Mouse (Mus musculus) cerebellum, postnatal 36 days (tissue): Measurements from ENCODE around the gene Ank.

ENCODE experiments used
- DNase-seq, 2 experiments: peaks; one replicate each; pipeline ENCODE4 v3.0.0; 2021 to 2022; ENCODE audit warnings: mixed read lengths in 2 of 2

Gene Ank

DNA sequence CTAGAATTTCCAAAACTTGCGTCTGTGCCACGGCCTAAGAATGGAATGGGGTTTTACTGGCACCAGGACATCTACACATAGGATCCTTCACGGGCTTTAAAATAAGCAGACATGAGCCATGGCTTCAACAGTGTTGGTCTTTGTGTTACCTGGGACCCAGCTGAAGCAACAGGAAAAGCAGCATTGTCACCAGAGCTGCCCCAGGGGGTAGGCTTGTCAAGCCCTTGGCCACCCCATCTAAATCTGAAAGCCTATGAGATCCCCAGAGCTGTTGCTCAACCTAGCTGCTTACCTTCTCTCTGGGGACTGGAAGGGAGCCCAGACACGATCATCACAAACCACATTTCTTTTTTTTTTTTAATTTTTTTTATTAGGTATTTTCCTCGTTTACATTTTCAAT, 31.6 kb downstream of the Ank start:
- DNase-seq = no peak

DNA sequence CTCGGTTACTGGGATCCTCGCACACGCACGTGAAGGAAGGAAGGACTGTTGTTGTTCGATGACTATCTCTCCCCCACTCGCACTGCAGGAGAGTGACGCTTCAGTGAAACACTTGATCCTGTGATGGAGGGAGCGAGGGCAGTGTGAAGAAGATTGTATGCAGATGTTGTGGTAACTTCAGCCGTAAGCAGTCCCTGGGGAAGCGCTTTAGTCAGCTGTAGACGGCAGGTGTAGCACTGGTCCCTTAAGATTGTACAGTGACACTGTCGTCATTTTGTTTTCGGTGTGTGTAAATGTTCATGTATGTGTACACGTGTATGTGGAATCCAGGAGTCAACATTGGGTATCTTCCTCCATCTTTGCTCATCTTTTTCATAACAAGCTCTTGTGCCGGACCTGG, 33.9 kb downstream of the Ank start:
- no peak for DNase-seq

DNA sequence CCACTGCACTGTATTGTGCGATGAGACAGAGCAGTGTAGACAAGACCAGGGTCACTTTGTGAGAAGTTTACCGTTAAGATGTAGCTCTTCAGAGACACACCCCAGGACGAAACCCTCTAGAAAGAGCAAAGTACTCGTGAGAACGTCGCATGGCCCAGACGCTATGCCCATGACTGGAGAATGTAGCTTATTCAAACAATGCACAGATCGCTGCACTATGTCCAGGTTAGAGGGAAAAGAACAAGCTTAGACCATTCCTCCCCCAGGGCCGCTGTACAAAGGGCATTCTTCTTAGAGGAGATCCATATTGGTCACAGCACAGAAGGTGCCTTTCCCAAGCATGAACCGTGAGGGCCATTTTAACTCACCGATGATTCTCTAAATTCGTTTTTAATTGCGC, 35.9 kb downstream of the Ank start:
- no peak for DNase-seq

DNA sequence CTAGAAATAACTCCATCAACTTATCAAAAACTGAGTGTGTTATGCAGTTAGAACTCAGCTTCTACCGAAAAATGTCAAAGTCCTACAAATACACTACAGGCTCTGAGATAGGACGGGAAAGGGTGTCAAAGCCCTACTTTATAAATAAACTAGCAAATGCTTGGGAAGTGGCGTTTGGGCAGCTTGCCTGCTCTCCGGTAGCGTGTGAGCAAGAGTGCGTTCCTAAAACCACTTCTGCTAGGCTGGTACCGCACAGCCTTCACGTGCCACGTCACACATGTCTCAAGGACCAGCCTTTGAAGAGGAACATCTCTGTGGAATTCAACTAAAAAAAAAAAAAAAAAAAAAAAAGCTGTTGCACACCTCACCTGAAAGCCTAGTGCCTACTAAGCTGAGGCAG, 36.7 kb downstream of the Ank start:
- peak in 1 of 2 experiments; percentile 34 for DNase-seq

DNA sequence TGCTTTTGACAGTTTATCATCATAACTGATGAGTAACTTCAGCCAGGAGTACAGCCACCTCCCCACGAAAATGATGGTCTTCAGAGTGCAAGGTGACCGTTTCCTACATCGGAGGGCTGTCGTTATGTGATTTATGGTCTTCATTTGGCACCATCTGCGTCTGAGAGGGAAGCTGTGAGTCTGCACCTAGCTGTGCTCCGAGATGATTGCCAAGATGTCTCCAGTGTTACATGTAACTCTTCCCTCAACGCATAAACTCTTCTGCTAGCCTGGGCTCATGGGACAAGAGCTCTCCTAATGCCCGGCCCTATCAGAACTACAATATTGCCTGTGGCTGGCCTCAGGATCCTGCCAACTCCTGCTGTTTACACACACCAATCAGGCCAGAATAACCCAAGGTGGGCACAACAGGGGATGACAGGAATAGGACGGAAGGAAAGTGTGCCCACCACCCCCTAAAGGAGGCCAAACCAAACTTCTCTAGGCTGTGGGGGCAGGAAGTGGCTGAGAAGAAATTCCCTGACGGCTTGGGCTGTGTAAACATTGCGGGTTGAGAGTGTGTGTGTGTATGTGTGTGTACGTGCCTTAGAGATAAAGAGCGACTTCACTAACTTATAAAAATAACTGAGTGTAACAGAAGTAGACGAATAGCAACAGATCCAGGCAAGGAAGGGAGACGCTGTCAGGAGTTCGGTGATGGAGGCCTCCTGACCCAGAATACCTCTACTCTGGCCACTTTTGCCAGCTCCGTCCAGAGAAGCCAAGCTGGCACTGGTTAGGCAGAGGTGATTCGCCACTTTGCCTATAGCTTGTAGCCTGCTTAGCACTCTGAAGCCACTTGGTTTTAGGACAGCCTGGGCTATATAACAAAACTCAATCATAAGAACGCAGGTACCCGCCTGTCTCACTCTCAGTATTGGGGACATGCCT, 37.6 kb downstream of the Ank start:
- DNase-seq = no peak

DNA sequence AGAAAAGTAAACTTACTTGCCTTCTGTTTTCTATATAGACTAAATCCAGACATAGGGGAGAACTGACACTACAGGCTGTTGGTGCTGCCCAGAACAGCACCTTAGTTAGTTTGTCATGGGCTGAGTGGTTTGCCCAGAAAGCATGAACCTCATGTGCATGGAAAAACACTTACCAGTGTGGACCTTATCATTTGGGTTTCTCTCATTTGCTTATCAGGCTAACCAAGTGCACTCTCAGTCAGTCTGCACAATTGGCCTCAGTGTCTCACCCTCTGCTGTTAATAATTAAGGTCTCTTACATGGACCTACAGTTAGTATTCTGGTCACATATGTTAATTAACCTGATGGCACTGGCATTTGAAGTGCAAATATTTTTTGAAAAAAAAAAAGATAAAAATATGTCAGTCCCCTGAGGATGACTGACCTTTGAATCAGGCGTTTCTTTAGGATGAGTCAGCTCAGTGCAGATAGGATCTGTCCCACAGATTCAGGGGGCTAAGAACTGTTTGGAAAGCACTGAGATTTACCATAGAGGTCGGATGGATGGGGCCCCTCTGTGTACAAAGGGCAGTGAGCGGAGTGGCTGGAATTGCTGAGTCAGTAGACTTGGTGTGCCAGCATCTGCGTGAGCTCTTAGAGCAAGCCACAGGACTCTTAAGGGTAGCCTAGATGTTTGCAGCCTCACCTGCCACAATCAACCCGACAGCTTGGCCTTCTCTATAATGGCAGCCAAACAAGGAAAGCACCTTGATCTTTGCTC, 39.8 kb downstream of the Ank start:
- DNase-seq = no peak

DNA sequence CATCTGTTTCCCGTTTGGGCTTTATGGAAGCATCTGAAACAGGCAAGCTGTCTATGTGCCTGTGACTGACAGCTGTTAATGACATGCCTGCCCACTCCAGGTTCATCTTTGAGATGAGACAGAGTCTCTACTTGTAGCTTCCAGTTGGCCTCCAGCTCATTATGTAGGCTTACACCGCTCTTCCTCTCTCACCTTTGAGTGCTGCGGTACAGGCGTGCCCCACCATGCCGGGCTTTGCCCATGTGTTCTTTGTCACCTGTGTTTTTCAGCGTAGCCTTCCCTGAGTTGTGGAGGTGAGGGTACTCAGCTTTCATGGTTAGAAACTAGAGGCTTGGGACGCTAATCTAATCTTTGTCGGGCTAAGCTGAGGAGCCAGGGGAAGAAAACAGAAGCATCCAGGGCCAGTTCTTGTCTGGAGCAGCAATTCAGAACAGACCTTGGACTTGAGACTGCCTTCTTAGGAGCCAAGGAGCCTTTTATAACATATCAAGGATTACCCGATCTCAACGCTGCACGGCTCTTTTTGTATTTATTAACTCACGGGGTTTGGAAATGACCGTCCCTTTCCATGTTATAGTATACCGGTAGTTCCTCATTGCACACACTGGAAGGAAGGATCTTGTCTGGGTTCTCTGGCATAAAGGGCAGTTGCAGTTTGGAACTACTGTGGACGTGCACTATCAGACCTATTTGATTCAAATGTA, 40.6 kb downstream of the Ank start:
- no peak for DNase-seq

DNA sequence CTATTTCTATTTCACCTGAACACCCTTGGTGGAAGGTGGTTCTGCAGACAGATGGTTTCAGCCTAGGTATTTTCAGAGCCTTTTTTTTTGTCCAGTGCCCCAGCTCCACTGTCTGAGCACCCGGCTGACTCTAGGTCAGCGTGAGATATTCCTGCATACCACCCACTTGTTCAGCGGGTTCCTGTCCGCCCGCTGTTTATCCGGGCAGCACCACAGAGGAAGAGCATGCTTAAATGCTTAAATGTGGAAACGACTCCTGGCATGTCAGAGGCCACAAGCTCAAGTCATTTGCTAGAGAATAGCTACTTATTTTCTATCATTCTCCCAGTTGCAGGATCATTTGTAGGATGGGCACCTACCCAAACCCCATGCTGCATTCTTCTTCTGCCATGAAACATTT, 41.7 kb downstream of the Ank start:
- no peak for DNase-seq

DNA sequence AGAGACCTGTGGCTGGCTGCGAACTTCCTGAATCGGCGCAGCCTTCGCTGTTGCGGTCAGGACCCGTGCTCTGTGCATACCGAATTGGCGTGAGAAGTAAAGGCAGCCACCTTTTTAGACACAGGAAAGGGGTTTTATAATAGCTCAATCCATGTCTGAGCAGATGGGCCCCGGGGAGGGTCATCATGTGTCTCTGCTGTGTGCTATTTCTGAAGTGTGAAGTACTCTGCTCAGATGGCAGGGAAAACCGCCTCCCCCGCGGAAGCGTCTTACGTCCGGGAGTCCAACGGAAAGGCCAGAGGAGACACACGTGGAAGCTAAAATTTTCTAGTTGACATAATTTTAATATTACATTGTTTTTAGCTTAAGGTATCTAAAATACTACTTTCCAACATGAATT, 42.5 kb downstream of the Ank start:
- DNase-seq = peak; percentile 75 to 76

DNA sequence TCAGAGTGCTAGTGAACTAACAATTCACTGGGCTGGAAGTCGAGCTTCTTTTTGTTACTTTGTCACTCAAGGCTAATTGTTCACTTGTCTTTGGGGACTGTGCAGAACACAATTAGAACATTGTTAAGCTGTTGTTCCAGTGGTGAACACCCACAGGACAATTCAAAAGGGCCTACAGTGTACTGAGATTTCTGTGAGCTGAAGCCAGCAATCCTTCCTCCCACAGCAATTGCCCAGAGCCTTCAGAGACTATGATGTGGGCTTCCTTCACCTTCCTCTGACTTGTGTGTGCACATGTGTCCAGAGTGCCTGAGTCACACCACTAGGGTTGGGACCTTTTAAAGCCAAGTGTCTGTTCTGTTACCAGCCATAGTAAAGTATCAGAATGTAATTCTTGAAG, 50.5 kb downstream of the Ank start:
- no peak for DNase-seq

DNA sequence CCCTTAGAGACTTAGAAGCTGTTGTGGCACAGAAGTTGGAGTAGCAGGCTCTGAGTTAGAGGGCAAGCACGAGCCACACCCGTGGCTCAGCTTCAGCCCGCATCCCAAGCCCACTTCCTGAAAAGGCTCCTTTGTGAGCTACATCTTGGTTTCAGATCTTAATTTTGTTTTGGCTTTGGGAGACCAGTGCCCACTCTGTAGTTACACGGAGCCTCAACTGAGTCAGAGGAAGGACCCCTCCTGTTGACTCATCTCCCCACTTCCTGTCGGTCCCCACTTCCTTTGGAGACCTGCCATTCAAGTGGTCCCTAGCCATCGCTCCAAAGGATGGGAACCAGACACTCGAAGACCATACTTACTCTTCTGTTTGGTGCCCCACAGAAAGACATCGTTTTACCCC, 51.5 kb downstream of the Ank start:
- no peak for DNase-seq

DNA sequence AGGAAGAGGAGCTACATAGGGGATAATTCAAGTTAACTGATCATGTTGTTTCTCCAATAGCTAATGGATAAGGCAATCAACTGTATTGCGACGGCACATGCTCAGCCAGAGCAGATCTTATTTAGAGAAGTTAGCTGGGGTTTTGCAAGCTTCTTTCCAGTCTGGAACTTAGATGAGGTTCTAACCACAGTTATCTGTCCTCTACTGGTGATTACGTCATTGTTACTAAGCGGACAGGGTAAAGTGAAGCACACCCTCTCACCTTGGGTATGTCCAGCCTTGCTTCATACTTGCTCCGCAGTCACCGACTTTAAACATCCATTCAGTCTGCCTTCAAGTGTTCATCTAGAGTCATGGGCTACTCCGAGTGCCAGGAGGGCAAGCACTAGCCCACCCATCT, 53.4 kb downstream of the Ank start:
- DNase-seq = no peak

DNA sequence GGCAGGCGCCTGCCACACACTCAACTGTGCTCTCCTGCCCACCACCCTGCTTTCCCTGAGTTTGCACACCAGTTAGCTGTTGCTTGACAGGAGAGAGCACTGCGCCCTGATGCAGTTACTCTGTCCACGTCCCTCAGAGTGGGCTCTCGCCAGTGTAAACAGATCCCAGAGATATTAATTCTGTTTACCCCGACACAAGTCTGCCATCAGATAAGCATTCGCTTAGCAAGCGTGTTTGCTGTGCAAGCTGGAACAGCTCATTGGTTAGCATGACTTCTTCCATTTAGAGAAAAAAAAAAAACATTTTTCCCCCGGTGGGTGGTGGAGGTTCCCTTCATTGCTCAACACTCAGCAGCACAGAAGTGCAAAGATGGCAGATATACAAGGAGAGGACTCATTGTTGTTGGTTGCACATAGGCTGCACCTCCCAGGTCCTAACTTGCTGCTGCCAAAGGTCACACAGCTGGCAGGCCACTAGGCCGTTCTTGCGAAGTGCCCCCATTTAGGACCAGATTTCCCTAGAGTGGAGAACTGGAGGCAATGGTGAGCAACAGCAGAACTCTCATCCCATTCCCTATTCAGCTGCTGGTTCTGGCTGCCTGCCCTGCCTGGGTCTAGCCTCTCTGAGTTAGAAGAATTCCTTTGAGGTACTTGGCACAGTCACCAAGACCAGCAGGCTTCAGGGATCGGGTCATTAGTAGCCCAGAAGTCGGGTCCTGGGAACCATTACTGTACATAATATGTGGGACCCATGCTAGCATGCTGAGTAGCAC, 58.9 kb downstream of the Ank start:
- DNase-seq = peak in 1 of 2 experiments; percentile 36

DNA sequence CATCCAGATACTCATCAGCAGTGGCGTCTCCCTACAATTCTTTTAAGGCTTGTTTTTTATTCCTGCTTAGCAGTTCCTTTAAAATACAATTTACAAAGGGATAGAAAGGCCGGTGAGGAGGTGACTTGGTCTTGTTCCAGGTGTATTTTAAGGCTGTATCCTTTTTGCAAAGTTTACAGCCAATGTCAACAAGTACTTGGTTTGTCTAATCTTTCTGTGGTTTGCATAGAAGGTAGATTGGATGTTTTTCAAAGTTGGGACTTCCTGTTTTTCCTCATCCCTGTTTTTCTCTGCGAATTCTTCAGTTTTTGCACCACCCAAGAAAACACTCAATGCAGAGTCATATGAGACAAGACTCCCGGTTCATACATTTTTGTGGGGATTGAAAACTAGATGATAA, 62.4 kb downstream of the Ank start:
- DNase-seq = no peak

DNA sequence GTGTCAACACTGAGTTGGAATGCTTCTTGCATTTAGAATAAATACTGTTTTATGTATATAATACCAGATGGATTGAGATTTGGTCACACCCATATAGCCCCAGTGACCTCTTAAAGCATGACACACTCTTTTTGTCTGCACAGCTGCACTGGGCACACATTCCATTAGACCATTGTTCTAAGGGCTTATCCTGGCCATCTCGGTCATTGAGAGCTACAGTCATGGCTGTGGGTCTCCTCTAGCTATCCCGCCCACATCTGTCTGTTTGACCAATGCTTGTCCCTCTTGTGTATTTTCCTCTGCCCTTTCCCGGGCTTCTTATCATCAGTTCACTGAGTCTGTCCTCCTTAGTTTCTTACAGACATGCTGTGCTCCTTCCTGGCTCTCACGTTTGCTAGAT, 63.5 kb downstream of the Ank start:
- DNase-seq = no peak

DNA sequence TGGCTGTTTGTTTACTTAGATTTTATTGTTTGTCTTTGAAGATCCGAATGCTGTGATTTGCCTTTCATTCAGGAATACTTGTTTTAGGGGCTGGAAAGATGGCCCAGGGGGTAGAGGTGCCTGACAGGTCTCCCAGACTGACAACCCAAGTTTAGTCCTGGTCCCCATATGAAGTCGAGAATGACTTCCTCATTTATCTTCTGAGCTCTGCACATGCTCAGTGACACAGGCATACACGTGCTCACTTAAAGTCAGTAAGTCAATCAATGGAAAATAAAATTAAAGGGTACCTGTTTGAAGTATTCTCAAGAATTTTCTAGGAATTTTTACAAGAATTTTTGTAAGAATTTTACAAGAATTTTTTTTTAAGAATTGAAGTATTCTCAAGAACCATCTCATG, 66.6 kb downstream of the Ank start:
- no peak for DNase-seq

DNA sequence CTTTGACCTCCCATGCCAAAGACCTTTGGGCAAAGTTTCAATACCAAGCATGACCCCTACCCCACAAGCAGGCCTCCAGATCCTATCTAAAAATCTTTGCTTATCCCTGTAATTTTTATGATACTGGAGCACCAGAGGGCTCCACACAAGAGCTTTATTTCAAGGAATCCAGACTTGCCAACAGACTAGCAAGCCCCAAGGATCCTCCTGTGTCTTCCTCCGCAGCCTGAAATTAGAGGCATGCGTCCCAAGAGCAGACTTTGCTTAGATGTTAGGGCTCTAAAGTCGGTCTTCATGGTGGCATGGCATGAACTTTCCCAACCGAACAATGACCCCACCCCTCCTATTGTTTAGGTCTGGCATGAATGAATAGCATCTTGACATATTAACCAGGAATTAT, 69.2 kb downstream of the Ank start:
- no peak for DNase-seq

DNA sequence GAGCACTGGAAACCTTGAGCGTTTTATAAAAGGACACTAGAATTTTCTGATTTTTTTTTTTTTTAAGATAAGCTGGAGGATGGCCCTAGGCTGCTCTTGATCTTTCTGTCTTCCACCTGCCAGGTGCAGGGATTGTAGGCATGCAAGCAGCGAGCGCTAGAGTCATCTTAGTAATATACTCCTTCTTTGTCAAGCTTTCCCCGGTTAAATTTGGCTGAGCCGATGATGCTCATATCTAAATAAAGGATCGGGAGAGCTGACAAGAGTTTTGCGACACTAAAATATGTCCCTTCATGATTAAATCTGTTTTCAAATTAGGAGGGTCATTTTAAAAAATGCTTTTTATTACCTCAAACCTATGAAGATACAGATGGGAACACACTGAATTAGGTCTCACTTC, 69.7 kb downstream of the Ank start:
- DNase-seq = no peak

DNA sequence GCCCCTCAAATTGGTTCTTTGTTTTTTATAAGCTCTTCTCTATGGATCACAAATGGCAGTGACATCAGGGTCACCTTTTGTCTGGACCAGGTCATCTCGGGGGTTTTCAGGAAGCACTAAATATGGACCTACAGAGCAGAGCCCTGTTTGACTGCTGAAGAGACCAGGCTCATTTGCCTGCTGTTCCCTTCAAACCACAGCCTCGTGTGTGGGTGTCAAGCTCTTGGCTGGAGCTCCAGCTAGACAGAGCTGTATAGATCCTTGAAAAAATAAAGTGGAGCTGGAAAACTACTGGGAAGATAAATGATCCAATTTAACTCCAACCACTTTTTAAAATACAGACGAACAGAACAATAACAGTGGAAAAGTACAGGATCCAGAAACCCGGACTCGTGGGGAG, 70.3 kb downstream of the Ank start:
- DNase-seq = no peak

DNA sequence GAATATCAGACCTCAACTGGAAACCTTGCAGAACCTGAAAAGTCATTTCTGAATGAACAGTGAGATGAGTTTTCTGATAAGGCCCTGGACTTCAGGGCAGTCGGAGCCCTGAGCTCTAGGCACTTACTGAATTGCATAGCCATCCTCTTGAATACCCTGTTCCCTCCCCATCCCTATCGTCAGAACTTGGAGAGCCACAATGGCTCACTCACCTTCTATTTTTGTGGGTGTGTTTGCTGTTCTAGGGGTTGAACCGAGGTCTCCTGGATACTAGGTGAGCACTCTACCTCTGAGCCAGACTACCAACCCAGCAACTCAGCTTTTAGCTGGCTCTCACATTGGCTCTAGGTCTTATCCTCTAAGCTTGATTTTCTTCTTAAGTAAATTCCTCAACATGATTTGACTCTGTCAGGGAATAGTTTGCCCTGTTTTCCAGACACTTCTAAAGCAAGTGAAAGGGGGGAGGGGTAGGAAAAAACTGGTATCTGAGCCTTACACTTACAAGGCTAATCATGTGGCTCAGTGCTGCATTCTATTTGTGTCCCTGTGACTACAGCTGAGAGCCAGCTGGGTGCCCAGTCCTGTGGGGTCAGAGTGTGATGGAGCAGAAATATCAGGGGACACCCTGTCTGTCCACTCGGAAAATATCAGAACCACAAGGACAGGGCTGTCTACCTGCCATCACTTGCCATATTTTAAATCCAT, 71.2 kb downstream of the Ank start:
- DNase-seq = no peak

DNA sequence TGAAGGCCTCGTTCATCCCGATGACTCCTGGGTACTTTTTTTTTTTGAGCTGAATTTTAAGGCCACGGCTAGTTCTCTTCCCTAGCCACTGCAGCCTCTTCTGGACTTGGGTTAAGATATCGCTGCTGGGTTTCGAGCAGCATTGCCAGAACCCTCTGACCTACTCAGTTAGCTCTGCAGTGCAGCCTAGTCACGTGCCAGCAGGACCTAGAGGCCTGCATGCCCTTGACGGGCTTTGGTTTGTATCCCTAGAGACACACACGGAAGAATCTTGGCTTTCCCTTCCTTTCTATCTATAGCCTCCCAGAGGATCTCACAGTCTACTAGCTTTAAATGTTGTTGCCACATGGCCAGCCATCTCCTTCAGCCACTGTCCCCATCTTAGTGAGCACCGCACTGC, 73.3 kb downstream of the Ank start:
- DNase-seq = peak in 1 of 2 experiments; percentile 21

DNA sequence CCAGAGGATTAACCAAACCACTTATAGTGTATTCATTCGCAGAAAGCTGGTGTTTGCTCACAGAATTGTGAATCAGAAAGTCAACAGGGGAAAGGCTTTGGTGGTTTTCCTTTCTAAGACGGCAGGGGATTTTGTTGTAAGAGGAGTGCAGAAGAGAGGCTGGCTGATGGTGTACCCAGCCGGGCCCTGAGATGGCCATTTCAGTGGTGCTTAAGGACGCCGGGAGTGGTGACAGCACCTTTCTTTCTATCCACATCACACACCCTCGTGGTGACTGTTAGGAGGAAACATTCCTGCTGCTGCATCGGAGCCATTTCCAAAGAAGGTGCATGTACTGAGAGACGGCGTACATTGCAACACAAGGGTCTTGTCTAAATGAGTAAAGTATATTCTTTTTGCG, 78.7 kb downstream of the Ank start:
- no peak for DNase-seq
